Mouse (Mus musculus): Measurements from ENCODE around the gene Myo1d. TPM values are rescaled to one million over a fixed set of nuclear protein-coding genes. Genes with fewer than 3 reads are reported as not detected.

Myo1d gene
- polyA plus RNA-seq, 1 experiment from 2014 or later, result 2.1 TPM

DNA sequence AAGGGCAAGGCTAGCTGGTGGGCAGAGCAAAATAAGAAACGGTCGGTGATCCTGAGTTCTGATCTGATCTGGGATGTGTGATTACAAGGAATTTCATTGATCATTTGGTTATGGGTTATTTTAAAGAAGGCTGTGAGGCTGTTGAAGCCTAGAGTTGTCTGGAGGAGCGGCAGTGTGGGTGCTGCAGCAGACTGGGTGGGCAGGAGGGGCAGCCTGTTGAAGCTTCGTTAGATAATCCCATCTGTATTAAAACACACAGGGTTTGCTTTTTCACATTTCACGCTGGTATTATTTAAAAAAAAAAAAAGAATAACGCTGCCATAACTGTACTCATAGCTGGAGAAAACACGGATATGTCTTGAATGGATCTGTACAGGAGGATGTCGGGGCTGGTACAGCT lies 263.9 kb downstream of the Myo1d start:
- 84% methylated on average over 8 of the region's 8 CpGs for WGBS

DNA sequence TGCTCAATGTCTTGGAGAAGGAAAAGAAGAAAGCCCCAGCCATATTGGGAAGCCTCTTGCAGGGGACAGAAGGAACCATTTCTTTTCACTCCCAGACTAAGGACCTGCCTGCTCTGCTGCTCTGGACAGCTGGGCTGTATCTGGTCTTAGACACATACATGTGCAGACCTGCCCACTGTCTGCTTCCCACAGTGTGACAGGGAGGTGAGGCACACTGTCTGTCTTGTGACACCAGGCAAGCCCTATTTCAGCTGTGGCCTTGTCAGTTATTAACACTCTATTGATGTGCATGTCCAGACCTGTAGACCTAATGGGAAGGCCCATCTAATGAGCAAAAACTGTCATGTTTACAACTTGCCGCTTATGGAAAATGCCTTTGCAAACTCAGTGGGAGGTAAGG lies 264.5 kb downstream of the Myo1d start:
- Histone ChIP-seq H3K4me2 (no peak overlapping the region), H3K4me1 (ENCODE audit: control insufficient read depth, insufficient read depth, low read length) (peaks cover 15% of the 10 kb centered on the region), H3K27me3 (ENCODE audit: control insufficient read depth, insufficient read depth, low read length) (peaks cover 2% of the 10 kb centered on the region; the same call in 1 of the 2 replicates), H3K9me3 (ENCODE audit: control insufficient read depth, low read length) (no peaks in the 10 kb centered on the region), H3K9ac (ENCODE audit: low read length) (no peak overlapping the region), H3K36me3 (ENCODE audit: control insufficient read depth, insufficient read depth, low read length) (no peaks in the 10 kb centered on the region), H3K27ac (ENCODE audit: low read depth, low read length) (no peak overlapping the region), H3K4me3 (ENCODE audit: low read depth, low read length) (no peak overlapping the region)
- 57% methylated on average over 1 of the region's 1 CpGs for WGBS
- DNase-seq (ENCODE audit: low spot score, missing footprints) (no peak), ATAC-seq (ENCODE audit: low FRiP score) (no peak)

More for the DNA sequence above, 263.9 kb downstream of the Myo1d start:
- Histone ChIP-seq H3K27me3 (ENCODE audit: control insufficient read depth, insufficient read depth, low read length) (peaks cover 2% of the 10 kb centered on the region; the same call in 1 of the 2 replicates), H3K4me1 (ENCODE audit: control insufficient read depth, insufficient read depth, low read length) (peaks cover 15% of the 10 kb centered on the region), H3K36me3 (ENCODE audit: control insufficient read depth, insufficient read depth, low read length) (no peaks in the 10 kb centered on the region), H3K4me3 (ENCODE audit: low read depth, low read length) (no peak overlapping the region), H3K9ac (ENCODE audit: low read length) (no peak overlapping the region), H3K4me2 (no peak overlapping the region), H3K27ac (ENCODE audit: low read depth, low read length) (no peak overlapping the region), H3K9me3 (ENCODE audit: control insufficient read depth, low read length) (no peaks in the 10 kb centered on the region)
- no peak for DNase-seq (ENCODE audit: low spot score, missing footprints)
- no peak for ATAC-seq (ENCODE audit: low FRiP score)

DNA sequence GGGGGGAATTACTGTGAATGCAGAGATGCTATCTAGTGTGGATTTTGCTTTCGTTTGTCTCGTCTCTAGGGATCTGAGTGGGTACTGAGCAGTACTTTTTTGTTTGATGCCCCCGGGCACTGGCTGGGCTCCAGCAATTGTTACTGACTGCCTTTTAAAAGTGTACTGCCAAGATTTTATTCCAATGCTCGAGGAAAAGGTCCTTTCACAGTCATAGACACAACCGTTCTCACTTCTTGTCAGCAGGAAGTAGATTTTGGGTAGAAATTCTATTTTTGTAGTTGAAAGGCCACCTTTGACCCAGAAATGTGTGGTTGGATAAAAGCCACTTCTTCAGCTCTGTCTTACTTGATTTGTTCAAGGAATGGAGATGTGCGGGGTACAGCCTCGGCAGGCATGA lies 266.0 kb downstream of the Myo1d start:
- Histone ChIP-seq H3K27ac (ENCODE audit: low read depth, low read length) (no peak overlapping the region), H3K9me3 (ENCODE audit: control insufficient read depth, low read length) (no peaks in the 10 kb centered on the region), H3K9ac (ENCODE audit: low read length) (no peak overlapping the region), H3K36me3 (ENCODE audit: control insufficient read depth, insufficient read depth, low read length) (no peaks in the 10 kb centered on the region), H3K4me1 (ENCODE audit: control insufficient read depth, insufficient read depth, low read length) (peaks cover 13% of the 10 kb centered on the region), H3K27me3 (ENCODE audit: control insufficient read depth, insufficient read depth, low read length) (no peaks in the 10 kb centered on the region), H3K4me3 (ENCODE audit: low read depth, low read length) (no peak overlapping the region), H3K4me2 (no peak overlapping the region)
- WGBS, result 84% methylated on average over 7 of the region's 7 CpGs
- ATAC-seq (ENCODE audit: low FRiP score), result no peak
- DNase-seq (ENCODE audit: low spot score, missing footprints), result no peak

- ATAC-seq (ENCODE audit: low FRiP score) (no peak), DNase-seq (ENCODE audit: low spot score, missing footprints) (no peak)
- Histone ChIP-seq H3K4me3 (ENCODE audit: low read depth, low read length) (no peak overlapping the region), H3K9ac (ENCODE audit: low read length) (no peak overlapping the region), H3K36me3 (ENCODE audit: control insufficient read depth, insufficient read depth, low read length) (no peaks in the 10 kb centered on the region), H3K9me3 (ENCODE audit: control insufficient read depth, low read length) (no peaks in the 10 kb centered on the region), H3K27ac (ENCODE audit: low read depth, low read length) (no peak overlapping the region), H3K4me1 (ENCODE audit: control insufficient read depth, insufficient read depth, low read length) (peaks cover 8% of the 10 kb centered on the region), H3K4me2 (no peak overlapping the region), H3K27me3 (ENCODE audit: control insufficient read depth, insufficient read depth, low read length) (no peaks in the 10 kb centered on the region)
- WGBS, result 73% methylated on average over 19 of the region's 19 CpGs
These were observed 267.3 kb downstream of the Myo1d start for GRCm38 (mm10) chr11:80512313-80513056.

- ATAC-seq (ENCODE audit: low FRiP score) (no peak), DNase-seq (ENCODE audit: low spot score, missing footprints) (no peak)
- H3K27me3 ChIP-seq (ENCODE audit: control insufficient read depth, insufficient read depth, low read length), result no peaks in the 10 kb centered on the region
- WGBS, result 83% methylated on average over 10 of the region's 10 CpGs
- no peak overlapping the region for H3K9ac ChIP-seq (ENCODE audit: low read length)
- H3K4me3 ChIP-seq (ENCODE audit: low read depth, low read length), result no peak overlapping the region
- H3K27ac ChIP-seq (ENCODE audit: low read depth, low read length), result no peak overlapping the region
- H3K4me2 ChIP-seq, result no peak overlapping the region
- peaks cover 16% of the 10 kb centered on the region for H3K4me1 ChIP-seq (ENCODE audit: control insufficient read depth, insufficient read depth, low read length)
- H3K36me3 ChIP-seq (ENCODE audit: control insufficient read depth, insufficient read depth, low read length), result no peaks in the 10 kb centered on the region
- H3K9me3 ChIP-seq (ENCODE audit: control insufficient read depth, low read length), result no peaks in the 10 kb centered on the region
These were observed 269.7 kb downstream of the Myo1d start for GRCm38 (mm10) chr11:80510124-80510523.

DNA sequence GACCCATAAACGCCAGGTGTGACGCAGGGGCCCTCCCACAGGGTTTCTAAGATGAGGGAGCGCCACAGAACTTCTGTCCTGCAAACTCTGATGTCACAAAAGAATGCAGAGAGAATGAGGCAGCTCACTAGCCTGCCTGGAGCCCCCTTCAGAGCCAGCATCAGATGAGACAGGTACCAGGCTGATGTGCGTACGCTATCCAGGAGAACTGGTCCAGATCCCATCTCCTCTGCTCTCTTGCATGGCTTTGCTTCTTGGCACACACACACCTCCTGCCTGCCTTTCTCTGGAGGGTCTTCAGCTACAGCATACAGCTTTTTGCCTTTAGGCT lies 270.7 kb downstream of the Myo1d start:
- no peak overlapping the region for H3K4me3 ChIP-seq (ENCODE audit: low read depth, low read length)
- no peaks in the 10 kb centered on the region for H3K27me3 ChIP-seq (ENCODE audit: control insufficient read depth, insufficient read depth, low read length)
- ATAC-seq (ENCODE audit: low FRiP score) (no peak), DNase-seq (ENCODE audit: low spot score, missing footprints) (peak; percentile 86)
- H3K36me3 ChIP-seq (ENCODE audit: control insufficient read depth, insufficient read depth, low read length), result no peaks in the 10 kb centered on the region
- H3K27ac ChIP-seq (ENCODE audit: low read depth, low read length), result no peak overlapping the region
- 68% methylated on average over 5 of the region's 5 CpGs for WGBS
- no peak overlapping the region for H3K4me2 ChIP-seq
- H3K9me3 ChIP-seq (ENCODE audit: control insufficient read depth, low read length), result no peaks in the 10 kb centered on the region
- H3K9ac ChIP-seq (ENCODE audit: low read length), result 0 out of 2 replicates have a peak overlapping the region, but pooled peaks have one; percentile 14
- peaks cover 25% of the 10 kb centered on the region for H3K4me1 ChIP-seq (ENCODE audit: control insufficient read depth, insufficient read depth, low read length)

DNA sequence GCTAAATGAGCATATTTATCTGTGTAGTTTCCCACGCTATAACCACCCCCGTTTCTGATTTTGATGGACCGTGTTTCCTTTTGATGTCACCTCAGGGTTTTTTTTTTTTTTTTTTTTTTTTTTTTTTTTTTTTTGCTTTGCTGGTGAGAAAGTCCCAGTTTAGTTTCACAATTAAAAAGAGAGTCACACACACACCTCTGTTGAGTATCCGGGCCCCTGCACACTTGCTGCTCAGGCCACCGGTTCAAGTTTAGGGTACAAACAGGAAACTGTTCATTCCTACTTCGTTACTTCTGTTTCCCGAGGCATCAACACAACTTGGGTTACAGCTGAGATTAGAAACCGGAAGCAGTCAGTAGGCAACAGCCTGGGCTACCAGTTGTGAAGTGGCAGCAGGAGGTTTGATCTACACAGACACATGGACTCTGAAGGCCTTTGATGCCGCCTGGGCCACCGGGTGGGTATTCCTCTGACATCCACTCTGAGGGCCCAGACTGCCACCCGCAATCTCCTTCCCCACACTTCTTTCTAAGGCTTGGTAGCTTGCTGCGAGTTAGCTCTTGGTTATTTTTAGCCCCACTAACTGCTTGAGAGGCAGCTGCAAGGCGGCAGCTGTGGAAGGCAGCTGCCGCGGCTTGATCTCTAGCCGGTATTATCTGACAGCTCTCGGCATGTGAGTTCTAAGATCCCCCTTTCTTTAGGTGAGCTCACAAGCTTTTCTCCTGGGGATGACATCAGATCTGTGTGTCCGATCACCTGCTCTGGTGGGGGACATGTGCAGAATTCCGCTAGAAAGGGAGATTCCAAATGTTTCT lies 271.3 kb downstream of the Myo1d start:
- H3K27me3 ChIP-seq (ENCODE audit: control insufficient read depth, insufficient read depth, low read length), result no peaks in the 10 kb centered on the region
- H3K36me3 ChIP-seq (ENCODE audit: control insufficient read depth, insufficient read depth, low read length), result no peaks in the 10 kb centered on the region
- 0 out of 2 replicates have a peak overlapping the region, but pooled peaks have one; percentile 14 for H3K9ac ChIP-seq (ENCODE audit: low read length)
- peaks cover 30% of the 10 kb centered on the region for H3K4me1 ChIP-seq (ENCODE audit: control insufficient read depth, insufficient read depth, low read length)
- DNase-seq (ENCODE audit: low spot score, missing footprints) (peak; percentile 87), ATAC-seq (ENCODE audit: low FRiP score) (no peak)
- WGBS, result 43% methylated on average over 19 of the region's 19 CpGs
- no peaks in the 10 kb centered on the region for H3K9me3 ChIP-seq (ENCODE audit: control insufficient read depth, low read length)
- H3K4me2 ChIP-seq, result no peak overlapping the region
- no peak overlapping the region; the same call in 1 of the 2 replicates for H3K27ac ChIP-seq (ENCODE audit: low read depth, low read length)
- H3K4me3 ChIP-seq (ENCODE audit: low read depth, low read length), result no peak overlapping the region

DNA sequence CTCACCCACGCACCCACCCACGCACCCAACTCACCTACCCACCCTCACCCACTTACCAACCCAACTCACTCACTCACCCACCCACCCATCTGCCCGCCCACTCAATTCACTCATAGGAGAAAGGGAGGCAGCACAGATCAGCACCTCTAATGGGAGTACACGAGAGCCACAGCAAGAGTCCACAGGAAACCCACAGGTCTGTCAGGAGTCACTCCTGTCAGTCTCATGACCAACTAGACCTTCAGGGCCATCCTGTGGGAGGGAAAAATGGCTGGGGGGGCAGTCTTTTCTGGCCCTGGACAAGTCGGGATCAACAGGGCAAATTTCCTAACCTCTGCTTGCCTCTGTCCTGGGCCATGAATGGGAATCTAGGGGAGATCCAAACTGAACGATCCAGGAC lies 272.0 kb downstream of the Myo1d start:
- DNase-seq (ENCODE audit: low spot score, missing footprints) (no peak), ATAC-seq (ENCODE audit: low FRiP score) (no peak)
- Histone ChIP-seq H3K9ac (ENCODE audit: low read length) (no peak overlapping the region), H3K36me3 (ENCODE audit: control insufficient read depth, insufficient read depth, low read length) (no peaks in the 10 kb centered on the region), H3K27me3 (ENCODE audit: control insufficient read depth, insufficient read depth, low read length) (no peaks in the 10 kb centered on the region), H3K9me3 (ENCODE audit: control insufficient read depth, low read length) (no peaks in the 10 kb centered on the region), H3K4me3 (ENCODE audit: low read depth, low read length) (no peak overlapping the region), H3K4me2 (no peak overlapping the region), H3K27ac (ENCODE audit: low read depth, low read length) (no peak overlapping the region), H3K4me1 (ENCODE audit: control insufficient read depth, insufficient read depth, low read length) (peaks cover 35% of the 10 kb centered on the region)
- WGBS, result 89% methylated on average over 6 of the region's 6 CpGs

- no peaks in the 10 kb centered on the region for H3K36me3 ChIP-seq (ENCODE audit: control insufficient read depth, insufficient read depth, low read length)
- no peak overlapping the region for H3K9ac ChIP-seq (ENCODE audit: low read length)
- DNase-seq (ENCODE audit: low spot score, missing footprints) (no peak), ATAC-seq (ENCODE audit: low FRiP score) (no peak)
- H3K27ac ChIP-seq (ENCODE audit: low read depth, low read length), result no peak overlapping the region
- no peak overlapping the region for H3K4me3 ChIP-seq (ENCODE audit: low read depth, low read length)
- H3K9me3 ChIP-seq (ENCODE audit: control insufficient read depth, low read length), result no peaks in the 10 kb centered on the region
- H3K4me1 ChIP-seq (ENCODE audit: control insufficient read depth, insufficient read depth, low read length), result peaks cover 35% of the 10 kb centered on the region
- H3K27me3 ChIP-seq (ENCODE audit: control insufficient read depth, insufficient read depth, low read length), result no peaks in the 10 kb centered on the region
- H3K4me2 ChIP-seq, result no peak overlapping the region
These were observed 273.3 kb downstream of the Myo1d start for GRCm38 (mm10) chr11:80506483-80506882.
